Mouse (Mus musculus): ENCODE measurements around the gene Crx.

- TF ChIP-seq EP300 (IDR thresholded peaks at IDR 0.05; ENCODE audit: low read depth) (no peak), CTCF (IDR thresholded peaks at IDR 0.05; ENCODE audit: low read depth) (no peak)
Measured at GRCm38 (mm10) chr7:15864104-15864503, 15.7 kb downstream of the Crx start.
